Mouse (Mus musculus) embryonic facial prominence, embryonic 13.5 days (tissue): ENCODE measurements around the gene Mtus2. TPM values are rescaled to one million over a fixed set of nuclear protein-coding genes. Genes with fewer than 3 reads are reported as not detected.

Source experiments
- ATAC-seq: fragments of 200-750 bp; cut with Nextera tagmentation; 2 replicates; pipeline ENCODE4 v1.8.0; 2017; ENCODE audit warnings: low read depth; ENCODE audit not compliant: insufficient number of reproducible peaks, insufficient read depth, low FRiP score, low TSS enrichment
- H3K27ac ChIP-seq: fragments of 300-500 bp; sonication (generic); 2 replicates; pipeline ENCODE4 v1.5.1; 2015; ENCODE audit warnings: moderate library complexity, mild to moderate bottlenecking, inconsistent platforms
- H3K27me3 ChIP-seq: fragments of 300-500 bp; sonication (generic); 2 replicates; pipeline ENCODE4 v1.6.1; 2015; ENCODE audit warnings: mild to moderate bottlenecking, inconsistent platforms
- H3K36me3 ChIP-seq: fragments of 300-500 bp; sonication (generic); 2 replicates; pipeline ENCODE4 v1.6.1; 2015; ENCODE audit warnings: mild to moderate bottlenecking, inconsistent platforms
- H3K4me1 ChIP-seq: fragments of 300-500 bp; sonication (generic); 2 replicates; pipeline ENCODE4 v1.6.1; 2015; ENCODE audit warnings: inconsistent platforms
- H3K4me2 ChIP-seq: fragments of 300-500 bp; sonication (generic); 2 replicates; pipeline ENCODE4 v1.6.1; 2015; ENCODE audit warnings: moderate library complexity, mild to moderate bottlenecking, inconsistent platforms
- H3K4me3 ChIP-seq: fragments of 300-500 bp; sonication (generic); 2 replicates; pipeline ENCODE4 v1.5.1; 2015; ENCODE audit warnings: mild to moderate bottlenecking, inconsistent platforms
- H3K9ac ChIP-seq: fragments of 300-500 bp; sonication (generic); 2 replicates; pipeline ENCODE4 v1.6.1; 2015; ENCODE audit warnings: mild to moderate bottlenecking, inconsistent platforms
- H3K9me3 ChIP-seq: fragments of 300-500 bp; sonication (generic); 2 replicates; pipeline ENCODE4 v1.6.1; 2016; ENCODE audit warnings: inconsistent platforms
- WGBS: fragments of 180-500 bp; shearing (Covaris S2); methylation state at CpG from one replicate; pipeline ENCODE4 v1.1.7; 2015; ENCODE audit warnings: mixed read lengths; 5-methylcytosine and 5-hydroxymethylcytosine counted together
- polyA plus RNA-seq: library from polyadenylated mRNA; unstranded; fragments of >200 nt; fragmentation: Nextera tagmentation; extraction: Ambion mirVana; gene quantifications from 2 replicates; pipeline ENCODE4 v1.2.1, GENCODE M21; 2015

The Mtus2 gene
- 8.1 and 8.7 TPM in 2 replicates for polyA plus RNA-seq

DNA sequence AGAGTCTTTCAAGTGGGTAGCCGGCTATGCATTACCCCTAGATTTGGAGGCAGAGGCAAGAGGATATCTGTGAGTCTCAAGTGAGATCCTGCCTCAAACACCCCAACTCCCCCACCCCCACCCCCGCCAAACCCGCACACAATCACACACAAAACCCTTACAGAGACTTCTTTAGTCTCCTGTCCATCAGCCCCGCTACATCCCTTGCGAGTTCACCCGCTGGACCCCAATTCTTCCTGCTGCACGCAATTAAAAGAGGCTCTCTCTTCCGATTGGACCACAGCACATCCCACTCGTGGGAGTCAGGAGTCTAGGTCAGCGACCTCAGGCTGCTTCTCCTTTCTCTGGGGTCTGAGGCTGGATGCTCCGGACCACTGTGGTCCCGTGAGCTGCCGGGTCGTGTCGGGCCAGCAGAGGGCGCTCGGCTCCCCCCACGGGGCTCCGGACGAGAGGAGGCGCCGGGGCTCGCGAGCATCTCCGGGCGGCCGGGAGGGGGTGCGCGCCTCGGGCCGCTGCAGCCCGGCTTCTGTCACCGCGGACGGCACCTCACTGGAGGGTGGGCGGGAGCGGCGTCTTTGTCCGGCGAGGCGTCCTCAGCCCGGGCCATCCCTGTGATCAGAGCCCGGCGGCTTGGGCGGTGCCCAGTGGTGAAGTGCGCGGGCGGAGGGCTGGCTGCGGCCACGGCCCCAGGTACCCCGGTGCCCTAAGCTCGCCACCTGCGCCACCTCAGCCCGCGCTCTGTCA, at the start of gene Mtus2:
Gene Mtus2 (plus strand): TSS at position 500 of the 744 bp plus-strand sequence.
- H3K9me3 ChIP-seq: no peaks in the 10 kb centered on the region
- H3K4me3 ChIP-seq: peak within 1 kb of the TSS; percentile 55
- peaks cover 17% of the 10 kb centered on the region for H3K4me1 ChIP-seq
- 0% methylated on average over 54 of the region's 55 CpGs for WGBS
- ATAC-seq: 0 out of 2 replicates have a peak, but pooled peaks have one; percentile 43
- H3K27ac ChIP-seq: no peak within 1 kb of the TSS
- H3K36me3 ChIP-seq: no peaks in the 10 kb centered on the region
- H3K27me3 ChIP-seq: peaks cover 54% of the 10 kb centered on the region
- peak within 1 kb of the TSS; percentile 98 for H3K4me2 ChIP-seq
- H3K9ac ChIP-seq: peak within 1 kb of the TSS; percentile 62

GRCm38 (mm10) chr5:147907851-147908250, 49.3 kb upstream of the Mtus2 start:
- Histone ChIP-seq H3K27me3 (no peaks in the 10 kb centered on the region), H3K36me3 (no peaks in the 10 kb centered on the region), H3K4me2 (no peak overlapping the region), H3K9me3 (no peaks in the 10 kb centered on the region), H3K27ac (no peak overlapping the region), H3K9ac (no peak overlapping the region), H3K4me1 (no peaks in the 10 kb centered on the region), H3K4me3 (no peak overlapping the region)
- WGBS: 92% methylated on average over 8 of the region's 8 CpGs
- ATAC-seq: no peak

DNA sequence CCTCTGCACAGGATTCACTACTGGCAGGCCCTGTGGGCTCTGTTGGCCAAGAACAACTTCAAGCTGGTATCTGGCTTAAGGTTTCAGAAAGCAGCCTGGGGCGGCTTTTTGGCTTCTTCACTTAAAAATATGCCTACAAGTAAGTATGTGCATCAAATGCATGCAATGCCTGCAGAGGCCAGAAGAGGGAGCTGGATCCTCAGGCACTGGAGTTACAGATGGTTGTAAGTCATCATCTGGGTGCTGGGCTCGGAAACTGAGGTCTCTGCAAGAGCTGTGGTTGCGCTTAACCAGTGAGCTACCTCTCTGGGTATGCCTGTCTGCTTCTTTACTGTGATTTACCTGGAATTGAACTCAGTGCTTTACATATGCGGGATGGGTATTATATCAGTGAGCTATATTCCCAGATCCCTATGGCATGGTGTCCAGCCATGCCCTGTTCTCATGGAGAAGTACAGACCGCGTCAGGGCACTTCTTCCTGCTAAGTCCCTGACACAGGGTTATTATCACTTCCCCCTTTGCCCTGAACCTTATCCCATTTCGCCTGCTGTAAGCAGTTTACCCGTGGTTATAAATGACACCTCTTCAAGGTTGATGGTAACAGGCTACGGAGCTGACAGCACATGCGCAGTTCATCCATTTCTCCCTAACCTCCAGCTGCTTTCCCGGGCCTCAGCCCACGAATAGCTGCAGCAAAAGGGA, 46.2 kb upstream of the Mtus2 start:
- Histone ChIP-seq H3K9me3 (no peaks in the 10 kb centered on the region), H3K4me1 (peaks cover 3% of the 10 kb centered on the region; the same call in 1 of the 2 replicates), H3K27me3 (no peaks in the 10 kb centered on the region), H3K9ac (no peak overlapping the region), H3K4me3 (no peak overlapping the region), H3K36me3 (no peaks in the 10 kb centered on the region), H3K4me2 (no peak overlapping the region), H3K27ac (no peak overlapping the region)
- no peak for ATAC-seq
- 81% methylated on average over 12 of the region's 12 CpGs for WGBS

GRCm38 (mm10) chr5:147911744-147912143, 45.4 kb upstream of the Mtus2 start:
- Histone ChIP-seq H3K4me1 (peaks cover 3% of the 10 kb centered on the region; the same call in 1 of the 2 replicates), H3K4me2 (no peak overlapping the region), H3K27me3 (no peaks in the 10 kb centered on the region), H3K9ac (no peak overlapping the region), H3K4me3 (no peak overlapping the region), H3K27ac (no peak overlapping the region), H3K36me3 (no peaks in the 10 kb centered on the region), H3K9me3 (no peaks in the 10 kb centered on the region)
- 81% methylated on average over 5 of the region's 5 CpGs for WGBS
- ATAC-seq: no peak

DNA sequence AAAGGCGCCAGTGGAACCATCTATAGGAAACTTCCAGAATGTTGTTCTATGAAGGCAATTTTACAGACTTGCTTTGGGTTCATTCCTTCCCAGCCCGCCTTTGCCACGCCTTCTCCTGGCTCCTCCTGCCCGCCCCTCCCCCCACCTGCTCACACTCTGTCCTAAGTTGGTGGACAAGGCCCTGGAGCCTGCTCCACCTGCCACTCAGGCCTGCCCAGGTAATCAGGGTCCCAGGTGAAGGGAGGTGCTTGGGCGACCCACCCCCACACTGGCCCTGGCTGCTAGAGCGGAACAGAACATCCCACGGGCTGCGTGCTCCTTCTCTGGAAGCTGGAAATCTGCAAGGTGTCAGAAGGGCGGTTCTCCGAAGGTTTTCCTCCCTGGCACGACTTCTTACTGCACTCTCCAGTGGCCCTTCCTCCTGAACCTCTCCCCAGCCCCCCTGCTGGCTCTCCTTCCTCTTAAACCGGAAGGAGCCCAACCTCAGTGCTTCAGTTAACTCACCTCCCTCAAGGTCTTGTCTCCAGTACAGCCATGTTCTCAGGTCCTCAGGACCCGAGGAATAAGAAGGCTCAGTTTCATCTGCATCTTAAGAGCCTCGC, 43.8 kb upstream of the Mtus2 start:
- no peak overlapping the region for H3K4me3 ChIP-seq
- H3K36me3 ChIP-seq: no peaks in the 10 kb centered on the region
- no peaks in the 10 kb centered on the region for H3K27me3 ChIP-seq
- ATAC-seq: no peak
- peaks cover 3% of the 10 kb centered on the region; the same call in 1 of the 2 replicates for H3K4me1 ChIP-seq
- no peak overlapping the region for H3K9ac ChIP-seq
- H3K27ac ChIP-seq: no peak overlapping the region
- WGBS: 32% methylated on average over 14 of the region's 14 CpGs
- peak overlapping the region; percentile 22 for H3K4me2 ChIP-seq
- H3K9me3 ChIP-seq: no peaks in the 10 kb centered on the region

DNA sequence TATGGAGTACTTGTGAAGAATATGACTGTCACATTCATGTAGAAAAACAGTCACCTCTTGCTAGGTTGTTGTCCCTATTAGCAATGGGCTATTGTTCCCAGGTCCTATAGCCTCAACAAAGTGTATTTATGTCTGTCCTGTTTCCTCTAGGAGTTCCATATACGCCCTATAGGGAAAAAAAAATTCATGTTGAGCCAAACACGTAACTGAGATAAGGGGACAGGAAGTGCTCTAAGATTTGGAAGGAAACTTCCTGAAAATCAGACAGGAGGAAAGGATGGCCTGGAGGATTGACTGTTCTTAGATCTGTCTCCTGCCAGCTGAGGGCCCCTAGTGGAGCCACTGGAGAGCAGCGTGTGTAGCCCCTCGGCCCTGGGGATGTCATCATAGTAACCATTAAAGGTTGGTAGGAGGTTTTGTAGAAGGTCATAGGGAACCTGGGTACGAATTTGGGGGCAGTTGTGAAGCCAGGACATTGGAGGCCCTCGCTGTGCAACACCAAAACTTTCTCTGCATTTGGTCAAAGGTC, 42.0 kb upstream of the Mtus2 start:
- Histone ChIP-seq H3K4me2 (no peak overlapping the region), H3K4me3 (no peak overlapping the region), H3K27ac (no peak overlapping the region), H3K9me3 (no peaks in the 10 kb centered on the region), H3K9ac (no peak overlapping the region), H3K27me3 (no peaks in the 10 kb centered on the region), H3K4me1 (peaks cover 3% of the 10 kb centered on the region; the same call in 1 of the 2 replicates), H3K36me3 (no peaks in the 10 kb centered on the region)
- WGBS: 61% methylated on average over 6 of the region's 6 CpGs
- ATAC-seq: no peak

- 85% methylated on average over 9 of the region's 9 CpGs for WGBS
- no peak overlapping the region for H3K4me3 ChIP-seq
- H3K4me2 ChIP-seq: no peak overlapping the region
- no peaks in the 10 kb centered on the region for H3K27me3 ChIP-seq
- no peak overlapping the region for H3K9ac ChIP-seq
- H3K4me1 ChIP-seq: peaks cover 3% of the 10 kb centered on the region; the same call in 1 of the 2 replicates
- no peaks in the 10 kb centered on the region for H3K36me3 ChIP-seq
- ATAC-seq: no peak
- H3K9me3 ChIP-seq: no peaks in the 10 kb centered on the region
- H3K27ac ChIP-seq: no peak overlapping the region
Observed at GRCm38 (mm10) chr5:147916171-147916570, 40.9 kb upstream of the Mtus2 start.

- Histone ChIP-seq H3K27me3 (no peaks in the 10 kb centered on the region), H3K9ac (no peak overlapping the region), H3K4me2 (no peak overlapping the region), H3K4me3 (no peak overlapping the region), H3K27ac (no peak overlapping the region), H3K9me3 (no peaks in the 10 kb centered on the region), H3K4me1 (peaks cover 3% of the 10 kb centered on the region; the same call in 1 of the 2 replicates), H3K36me3 (no peaks in the 10 kb centered on the region)
- 66% methylated on average over 17 of the region's 17 CpGs for WGBS
- ATAC-seq: no peak
Observed at GRCm38 (mm10) chr5:147918044-147918846, 38.9 kb upstream of the Mtus2 start.

DNA sequence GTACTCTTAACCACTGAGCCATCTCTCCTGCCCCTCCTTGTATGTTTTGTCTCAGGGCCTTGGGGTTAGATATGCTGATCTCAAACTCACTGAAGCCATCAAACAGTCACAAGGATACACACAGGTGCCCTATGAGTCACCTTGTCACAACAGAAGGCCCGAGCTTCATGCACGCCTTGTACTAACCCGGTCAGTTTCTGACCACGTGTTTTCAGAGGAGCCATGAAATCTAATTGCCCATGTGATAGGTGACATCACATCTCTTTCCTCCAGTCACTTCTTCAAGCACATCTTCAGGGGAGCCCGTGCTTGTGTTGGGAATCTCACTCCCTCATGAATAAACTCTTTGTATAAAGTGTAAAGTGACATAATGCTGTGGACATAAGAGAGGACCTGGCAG, 32.5 kb upstream of the Mtus2 start:
- H3K4me1 ChIP-seq: no peaks in the 10 kb centered on the region

GRCm38 (mm10) chr5:147925935-147926604, 31.1 kb upstream of the Mtus2 start:
- no peak overlapping the region for H3K4me2 ChIP-seq
- H3K36me3 ChIP-seq: no peaks in the 10 kb centered on the region
- no peak overlapping the region for H3K9ac ChIP-seq
- H3K4me3 ChIP-seq: no peak overlapping the region
- no peaks in the 10 kb centered on the region for H3K4me1 ChIP-seq
- H3K9me3 ChIP-seq: 0 out of 2 replicates have a peak, but pooled peaks cover 2% of the 10 kb centered on the region
- H3K27me3 ChIP-seq: no peaks in the 10 kb centered on the region
- 65% methylated on average over 15 of the region's 15 CpGs for WGBS
- no peak for ATAC-seq
- H3K27ac ChIP-seq: no peak overlapping the region

More for the DNA sequence above, 32.5 kb upstream of the Mtus2 start:
- no peaks in the 10 kb centered on the region for H3K27me3 ChIP-seq
- H3K4me3 ChIP-seq: no peak overlapping the region
- no peak overlapping the region for H3K9ac ChIP-seq
- ATAC-seq: no peak
- no peak overlapping the region for H3K4me2 ChIP-seq
- H3K9me3 ChIP-seq: 0 out of 2 replicates have a peak, but pooled peaks cover 2% of the 10 kb centered on the region
- 80% methylated on average over 5 of the region's 5 CpGs for WGBS
- no peak overlapping the region for H3K27ac ChIP-seq
- no peaks in the 10 kb centered on the region for H3K36me3 ChIP-seq
